Mouse (Mus musculus) heart, adult 2 months (tissue): Measurements from ENCODE around the gene Mtch2.

Experiments
- CTCF ChIP-seq: fragments of 200-600 bp; IDR thresholded peaks from 2 replicates; pipeline ENCODE4 v1.8.1; 2022; ENCODE audit warnings: antibody characterized with exemption, mild to moderate bottlenecking, moderate library complexity
- POLR2A ChIP-seq: fragments of 200-500 bp; IDR thresholded peaks from 2 replicates; pipeline ENCODE4 v1.6.1; 2011; ENCODE audit warnings: mild to moderate bottlenecking, low read depth, low read length, control low read depth; ENCODE audit not compliant: insufficient read depth

DNA sequence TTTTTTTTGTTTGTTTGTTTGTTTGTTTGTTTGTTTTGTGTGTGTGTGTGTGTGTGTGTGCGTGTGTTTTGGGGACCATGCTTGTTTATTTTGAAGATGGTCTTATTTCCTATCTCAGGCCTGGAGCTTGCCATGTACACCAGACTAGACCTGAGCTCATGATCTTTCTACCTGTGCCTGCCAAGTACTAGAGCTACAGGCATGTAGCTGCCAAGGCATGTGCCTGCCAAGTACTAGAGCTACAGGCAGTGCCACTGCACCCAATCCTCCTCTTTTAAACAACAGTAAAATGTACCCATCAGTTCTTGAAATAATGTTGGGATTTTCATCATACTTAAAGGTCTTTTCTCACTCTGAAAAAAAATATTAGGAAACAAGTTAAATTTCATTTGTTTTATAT lies 27.1 kb downstream of the Mtch2 start:
- TF ChIP-seq CTCF (no peak), POLR2A (no peak)
